Mouse (Mus musculus) midbrain, embryonic 11.5 days (tissue): Measurements from ENCODE around the gene Gm47995. TPM values are rescaled to one million over a fixed set of nuclear protein-coding genes. Genes with fewer than 3 reads are reported as not detected.

Source experiments
- ATAC-seq: fragments of 200-750 bp; cut with Nextera tagmentation; 2 replicates; pipeline ENCODE4 v1.8.0; 2017; ENCODE audit warnings: moderate TSS enrichment, moderate library complexity; ENCODE audit not compliant: low FRiP score
- DNase-seq: peaks from one replicate; pipeline ENCODE4 v3.0.0; 2015; ENCODE audit warnings: low spot score; ENCODE audit errors: missing footprints
- H3K27ac ChIP-seq: fragments of 300-500 bp; sonication (generic); 2 replicates; pipeline ENCODE4 v1.5.1; 2014; ENCODE audit warnings: low read depth, low read length
- H3K27me3 ChIP-seq: fragments of 300-500 bp; sonication (generic); 2 replicates; pipeline ENCODE4 v1.6.1; 2014; ENCODE audit warnings: mild to moderate bottlenecking, low read length, moderate library complexity, mixed read lengths; ENCODE audit not compliant: control insufficient read depth, insufficient read depth
- H3K36me3 ChIP-seq: fragments of 300-500 bp; sonication (generic); 2 replicates; pipeline ENCODE4 v1.6.1; 2014; ENCODE audit warnings: mild to moderate bottlenecking, low read length, moderate library complexity, mixed read lengths; ENCODE audit not compliant: control insufficient read depth, insufficient read depth
- H3K4me1 ChIP-seq: fragments of 300-500 bp; sonication (generic); 2 replicates; pipeline ENCODE4 v1.6.1; 2014; ENCODE audit warnings: low read length; ENCODE audit not compliant: control insufficient read depth, insufficient read depth
- H3K4me2 ChIP-seq: fragments of 300-500 bp; sonication (generic); 2 replicates; pipeline ENCODE4 v1.6.1; 2014; ENCODE audit warnings: mild to moderate bottlenecking, moderate library complexity
- H3K4me3 ChIP-seq: fragments of 300-500 bp; sonication (generic); 2 replicates; pipeline ENCODE4 v1.5.1; 2014; ENCODE audit warnings: low read depth, low read length
- H3K9ac ChIP-seq: fragments of 300-500 bp; sonication (generic); 2 replicates; pipeline ENCODE4 v1.6.1; 2014; ENCODE audit warnings: low read length
- H3K9me3 ChIP-seq: fragments of 300-500 bp; sonication (generic); 2 replicates; pipeline ENCODE4 v1.6.1; 2016; ENCODE audit warnings: low read length; ENCODE audit not compliant: control insufficient read depth
- WGBS: fragments of 180-500 bp; shearing (Covaris S2); extraction: QIAGEN DNeasy Blood & Tissue Kit; methylation state at CpG from one replicate; pipeline ENCODE4 v1.1.7; 2014; 5-methylcytosine and 5-hydroxymethylcytosine counted together
- polyA plus RNA-seq: library from polyadenylated mRNA; unstranded; fragments of >200 nt; fragmentation: Nextera tagmentation; extraction: Ambion mirVana; gene quantifications from 2 replicates; pipeline ENCODE4 v1.2.1, GENCODE M21; 2014

Gm47995 gene
- polyA plus RNA-seq, 1 experiment from 2014 or later: not detected

DNA sequence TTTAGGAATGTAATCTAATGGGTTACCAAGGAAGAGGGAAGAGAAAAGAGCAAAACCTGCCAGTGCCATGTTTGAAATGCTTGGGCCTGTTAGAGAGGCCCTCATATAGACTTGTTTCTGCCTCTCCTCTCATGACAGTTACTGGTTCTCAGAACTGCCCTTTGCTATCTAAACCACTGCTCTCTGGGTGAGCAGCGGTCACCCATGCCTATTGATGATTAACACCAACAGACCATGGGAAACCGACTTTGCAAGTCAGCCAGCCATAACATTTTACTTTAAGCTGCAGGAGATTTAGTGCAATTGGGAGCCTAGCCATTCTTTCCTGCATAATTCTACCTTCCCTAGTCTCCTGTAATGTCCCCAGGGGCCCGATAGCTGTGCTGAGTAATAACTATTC is 18.2 kb downstream of the Gm47995 start:
- ATAC-seq (no peak), DNase-seq (no peak)
- H3K9me3 ChIP-seq: no peaks in the 10 kb centered on the region
- H3K9ac ChIP-seq: no peak overlapping the region
- H3K4me3 ChIP-seq: no peak overlapping the region
- H3K36me3 ChIP-seq: no peaks in the 10 kb centered on the region
- WGBS: 54% methylated on average over 3 of the region's 3 CpGs
- no peaks in the 10 kb centered on the region for H3K27me3 ChIP-seq
- no peaks in the 10 kb centered on the region for H3K4me1 ChIP-seq
- H3K4me2 ChIP-seq: no peak overlapping the region
- no peak overlapping the region for H3K27ac ChIP-seq

DNA sequence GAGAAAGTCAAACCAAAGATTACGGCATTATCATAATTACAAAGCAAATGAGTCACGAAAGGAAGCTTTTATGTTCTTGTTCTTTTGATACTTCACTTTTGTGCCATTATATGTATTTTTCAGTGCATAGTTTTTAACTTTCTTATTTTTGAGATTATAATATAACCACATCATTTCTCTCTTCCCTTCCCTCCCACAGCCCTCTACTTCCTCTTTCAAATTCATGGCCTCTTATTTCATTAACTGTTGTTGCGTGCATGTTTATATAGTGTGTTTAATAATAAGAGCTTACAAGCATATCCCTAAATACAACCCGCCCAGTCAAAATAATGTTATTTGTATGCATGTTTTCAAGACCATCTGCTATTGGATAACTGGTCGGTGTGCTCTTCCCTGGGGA is 20.8 kb downstream of the Gm47995 start:
- 91% methylated on average over 5 of the region's 5 CpGs for WGBS
- H3K4me3 ChIP-seq: no peak overlapping the region
- DNase-seq: no peak

DNA sequence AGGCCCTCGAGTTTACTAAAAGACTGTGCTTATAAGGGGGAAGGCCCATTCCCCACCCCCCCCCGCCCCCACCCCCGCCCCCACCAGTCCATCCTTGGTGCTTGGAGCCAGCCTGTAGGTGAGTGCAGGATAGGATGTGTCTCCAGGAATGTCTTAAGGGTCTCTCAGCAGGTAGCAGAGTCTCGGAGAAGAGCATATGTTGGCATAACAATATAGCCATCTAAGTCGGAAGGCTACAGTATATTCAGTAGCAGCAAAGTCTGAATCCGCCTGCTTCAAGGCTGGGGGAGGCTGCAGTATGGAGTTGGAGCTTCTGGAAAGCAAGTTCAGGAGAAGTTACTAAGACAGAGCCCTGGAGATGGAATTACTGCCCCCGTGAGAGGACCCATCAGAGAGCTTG is 21.9 kb downstream of the Gm47995 start:
- H3K4me1 ChIP-seq: no peaks in the 10 kb centered on the region
- no peak overlapping the region for H3K9ac ChIP-seq
- H3K27me3 ChIP-seq: no peaks in the 10 kb centered on the region
- H3K9me3 ChIP-seq: no peaks in the 10 kb centered on the region
- 69% methylated on average over 7 of the region's 7 CpGs for WGBS
- DNase-seq: no peak
- no peak overlapping the region for H3K4me3 ChIP-seq
- H3K36me3 ChIP-seq: no peaks in the 10 kb centered on the region
- H3K4me2 ChIP-seq: no peak overlapping the region
- no peak for ATAC-seq
- no peak overlapping the region for H3K27ac ChIP-seq

More for the DNA sequence above, 20.8 kb downstream of the Gm47995 start:
- no peaks in the 10 kb centered on the region for H3K36me3 ChIP-seq
- H3K4me1 ChIP-seq: no peaks in the 10 kb centered on the region
- ATAC-seq: no peak
- H3K9ac ChIP-seq: no peak overlapping the region
- H3K4me2 ChIP-seq: no peak overlapping the region
- H3K27me3 ChIP-seq: no peaks in the 10 kb centered on the region
- no peaks in the 10 kb centered on the region for H3K9me3 ChIP-seq
- H3K27ac ChIP-seq: no peak overlapping the region

DNA sequence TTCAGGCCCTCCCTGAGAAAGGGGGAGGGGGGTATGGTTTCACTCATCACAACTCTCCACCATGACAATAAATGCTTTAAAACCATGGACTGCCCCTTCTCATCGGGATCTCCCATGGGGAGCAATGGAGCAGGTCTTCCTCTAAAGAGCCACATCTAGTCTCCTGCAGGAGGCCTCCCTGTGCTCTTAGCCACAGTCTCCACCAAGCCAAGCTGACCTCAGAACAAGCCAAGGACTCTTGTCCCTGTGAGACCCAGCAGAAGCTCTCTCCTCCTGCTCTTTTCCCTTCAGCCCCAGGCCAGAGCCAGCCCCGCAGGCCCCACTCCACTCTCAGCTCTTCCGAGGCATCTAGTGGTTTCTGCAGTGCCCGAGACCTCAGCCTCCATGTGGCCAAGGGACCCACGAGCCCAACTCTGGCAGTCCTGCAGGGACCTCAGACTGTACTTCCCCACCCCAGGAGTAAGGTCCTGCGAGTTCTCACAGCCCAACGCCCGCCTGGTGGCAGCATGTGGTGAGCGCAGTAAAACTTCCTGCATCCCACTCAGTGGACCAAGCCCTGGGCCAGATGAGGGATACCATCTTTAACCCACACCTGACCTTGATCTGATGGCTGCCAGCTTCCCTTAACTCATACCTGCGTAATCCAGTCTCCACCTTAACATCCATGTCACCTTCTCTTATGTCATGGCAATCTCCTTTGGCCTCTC is 24.5 kb downstream of the Gm47995 start:
- ATAC-seq: no peak
- Histone ChIP-seq H3K4me1 (no peaks in the 10 kb centered on the region), H3K36me3 (no peaks in the 10 kb centered on the region), H3K4me2 (no peak overlapping the region), H3K9me3 (no peaks in the 10 kb centered on the region), H3K27ac (no peak overlapping the region), H3K27me3 (no peaks in the 10 kb centered on the region), H3K4me3 (no peak overlapping the region), H3K9ac (no peak overlapping the region)
- no peak for DNase-seq
- WGBS: 89% methylated on average over 10 of the region's 10 CpGs

DNA sequence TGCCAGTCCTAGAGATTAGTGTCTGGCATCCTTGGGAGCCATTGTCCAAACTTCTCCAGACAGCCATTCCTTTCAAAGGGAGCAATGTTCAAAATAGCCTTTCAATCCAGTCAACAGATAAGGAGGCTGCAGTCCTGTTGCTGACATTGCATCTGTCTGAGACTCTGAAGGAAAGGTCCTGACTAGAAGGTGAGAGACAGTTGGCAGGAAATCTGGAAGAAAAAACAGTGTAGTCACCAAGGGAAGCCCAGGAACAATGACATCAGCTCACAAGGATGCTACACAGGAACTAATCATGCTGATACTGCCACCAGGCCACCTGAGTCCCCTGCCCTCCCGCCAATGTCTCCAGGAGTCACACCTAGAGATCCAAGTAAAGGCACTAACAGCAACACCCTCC is 25.1 kb downstream of the Gm47995 start:
- Histone ChIP-seq H3K4me1 (no peaks in the 10 kb centered on the region), H3K4me3 (no peak overlapping the region), H3K27ac (no peak overlapping the region), H3K4me2 (no peak overlapping the region), H3K9ac (no peak overlapping the region), H3K9me3 (no peaks in the 10 kb centered on the region), H3K27me3 (no peaks in the 10 kb centered on the region), H3K36me3 (no peaks in the 10 kb centered on the region)
- DNase-seq: no peak
- no peak for ATAC-seq
- 69% methylated on average over 1 of the region's 1 CpGs for whole genome bisulfite sequencing

DNA sequence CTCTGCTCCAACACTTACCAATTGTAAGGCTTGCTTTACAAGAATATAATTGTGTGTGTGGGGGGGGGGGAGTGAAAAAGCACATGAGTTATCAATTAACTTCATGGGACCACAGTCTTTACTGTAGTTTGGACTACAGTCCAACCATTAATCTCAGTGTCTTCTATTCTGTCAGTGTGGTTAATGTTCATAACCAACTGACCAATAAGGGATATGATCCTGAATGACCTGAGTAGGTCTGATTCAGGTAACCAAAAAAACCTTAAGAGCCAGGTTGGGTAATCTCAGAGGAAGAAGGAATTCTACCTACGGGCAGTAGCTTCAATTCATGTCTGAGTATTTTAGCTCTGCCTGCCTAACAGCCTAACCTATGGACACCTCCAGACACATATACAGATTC is 26.3 kb downstream of the Gm47995 start:
- ATAC-seq: no peak
- H3K9me3 ChIP-seq: no peaks in the 10 kb centered on the region
- WGBS: 93% methylated on average over 1 of the region's 1 CpGs

DNA sequence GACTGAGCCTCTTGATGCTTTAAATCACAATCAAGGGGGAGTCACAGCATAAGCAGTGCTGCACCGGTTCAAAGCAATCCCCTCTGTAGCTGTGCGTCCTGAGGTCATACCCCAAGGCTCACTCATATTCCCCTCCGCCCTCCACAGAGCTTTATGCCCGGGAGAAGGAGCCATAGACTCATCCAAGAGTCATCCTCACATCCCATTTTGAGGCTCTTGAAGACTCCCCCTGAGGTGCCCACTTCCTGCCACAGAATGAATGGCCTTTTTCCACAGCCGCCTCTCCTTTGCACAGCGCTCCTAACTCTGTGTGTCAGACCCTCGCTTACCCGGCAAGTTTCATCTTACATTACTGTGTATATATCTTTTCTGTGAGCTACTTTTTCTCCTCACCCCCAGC is 29.3 kb downstream of the Gm47995 start:
- H3K4me2 ChIP-seq: no peak overlapping the region
- no peak overlapping the region for H3K9ac ChIP-seq
- no peaks in the 10 kb centered on the region for H3K4me1 ChIP-seq
- WGBS: 87% methylated on average over 8 of the region's 8 CpGs
- DNase-seq (no peak), ATAC-seq (no peak)
- no peaks in the 10 kb centered on the region for H3K36me3 ChIP-seq
- H3K4me3 ChIP-seq: no peak overlapping the region
- no peak overlapping the region for H3K27ac ChIP-seq
- H3K9me3 ChIP-seq: no peaks in the 10 kb centered on the region
- no peaks in the 10 kb centered on the region for H3K27me3 ChIP-seq

More for the DNA sequence above, 26.3 kb downstream of the Gm47995 start:
- Histone ChIP-seq H3K27me3 (no peaks in the 10 kb centered on the region), H3K4me3 (no peak overlapping the region), H3K27ac (no peak overlapping the region), H3K9ac (no peak overlapping the region), H3K36me3 (no peaks in the 10 kb centered on the region), H3K4me1 (no peaks in the 10 kb centered on the region), H3K4me2 (no peak overlapping the region)
- no peak for DNase-seq

DNA sequence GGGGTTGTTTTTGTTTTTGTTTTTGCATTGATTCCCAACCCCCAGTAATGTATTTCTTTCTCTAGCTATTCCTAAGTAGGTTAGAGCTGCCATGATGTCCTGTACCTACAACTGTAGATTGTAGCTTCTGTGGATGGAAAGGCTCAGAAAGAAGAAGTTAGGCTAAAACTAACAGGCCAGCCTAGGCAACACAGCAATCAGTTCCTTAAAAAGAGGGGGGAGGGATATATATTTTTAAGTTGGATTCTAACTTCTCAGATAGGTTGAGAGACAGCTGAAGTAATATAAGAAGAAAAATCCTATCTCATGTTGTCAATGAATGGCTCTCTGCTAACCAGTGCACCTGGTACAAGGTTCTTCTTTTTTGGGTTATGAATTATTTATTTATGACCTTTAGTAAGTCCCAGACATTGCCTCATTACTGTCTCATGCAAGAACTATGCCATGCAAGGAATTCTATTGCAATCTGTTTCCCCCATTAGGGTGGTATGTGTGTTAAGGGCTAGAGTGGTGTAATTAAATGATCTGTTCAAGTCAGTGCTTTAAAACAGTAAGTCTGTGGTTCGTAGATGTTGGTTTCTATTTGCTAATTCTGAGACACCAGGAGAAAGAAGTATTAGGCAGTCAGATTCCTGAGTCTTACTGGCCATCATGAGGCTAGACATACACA is 30.2 kb downstream of the Gm47995 start:
- WGBS: 83% methylated on average over 1 of the region's 1 CpGs
- no peak for ATAC-seq

DNA sequence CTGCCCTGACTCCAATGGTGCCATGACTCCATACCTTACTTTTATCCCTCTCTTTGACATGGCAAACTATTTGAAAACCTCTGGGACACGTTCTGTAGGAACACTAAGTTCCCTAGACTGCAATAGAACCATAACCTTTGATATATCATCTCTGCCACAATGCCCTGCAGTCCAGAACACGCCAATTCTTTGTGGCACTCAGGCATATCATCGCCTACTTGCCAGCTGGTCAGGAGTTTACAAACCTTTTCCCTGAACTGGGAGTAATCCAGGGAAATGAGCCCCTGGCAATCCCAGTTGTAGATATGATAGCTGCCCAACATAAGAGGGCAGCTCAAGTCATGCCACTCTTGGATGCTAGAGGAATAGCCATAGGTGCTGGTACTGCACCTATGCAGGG is 34.1 kb downstream of the Gm47995 start:
- no peak overlapping the region for H3K9ac ChIP-seq

More for the DNA sequence above, 30.2 kb downstream of the Gm47995 start:
- no peak overlapping the region for H3K4me3 ChIP-seq
- DNase-seq: no peak
- no peak overlapping the region for H3K27ac ChIP-seq
- H3K4me2 ChIP-seq: no peak overlapping the region
- no peak overlapping the region for H3K9ac ChIP-seq
- H3K27me3 ChIP-seq: no peaks in the 10 kb centered on the region
- no peaks in the 10 kb centered on the region for H3K36me3 ChIP-seq
- no peaks in the 10 kb centered on the region for H3K4me1 ChIP-seq
- no peaks in the 10 kb centered on the region for H3K9me3 ChIP-seq

More for the DNA sequence above, 34.1 kb downstream of the Gm47995 start:
- H3K27me3 ChIP-seq: no peaks in the 10 kb centered on the region
- no peaks in the 10 kb centered on the region; the same call in 1 of the 2 replicates for H3K9me3 ChIP-seq
- H3K4me1 ChIP-seq: peaks cover 2% of the 10 kb centered on the region; the same call in 1 of the 2 replicates
- DNase-seq: no peak
- H3K36me3 ChIP-seq: no peaks in the 10 kb centered on the region
- H3K4me2 ChIP-seq: no peak overlapping the region
- no peak for ATAC-seq
- WGBS: 83% methylated on average over 3 of the region's 3 CpGs
- no peak overlapping the region for H3K4me3 ChIP-seq
- H3K27ac ChIP-seq: no peak overlapping the region
